ENCODE assay signal across 37 mouse cellular contexts in genomic region chrX:43202249-43202783, GRCm38 (mm10).
DNase-seq lines count a peak whose midpoint lies in the region; ATAC-seq and TF ChIP-seq lines count a peak whose summit lies in the region.
"Had no signal": no experiment of that assay in that cellular context is flagged by ENCODE, and none has a peak within 500 bp of the region (broad histone marks: within the 10 kb centered on the region; RNA-seq: fewer than 3 reads in every experiment).

No protein-coding gene starts in this region.

- no peaks in the 10 kb centered on the region for H3K36me3 ChIP-seq in embryonic facial prominence, embryonic 14.5 days (ENCODE audit: control insufficient read depth, insufficient read depth, low read length)
- H3K36me3 ChIP-seq in embryonic facial prominence, embryonic 10.5 days (replicated peaks): no peaks in the 10 kb centered on the region
- no peaks in the 10 kb centered on the region for H3K36me3 ChIP-seq in lung, embryonic 14.5 days (ENCODE audit: insufficient read depth)
- H3K36me3 ChIP-seq in midbrain, embryonic 15.5 days (replicated peaks): no peaks in the 10 kb centered on the region
- H3K36me3 ChIP-seq in neural tube, embryonic 15.5 days: no peaks in the 10 kb centered on the region
- H3K36me3 ChIP-seq: embryonic facial prominence, embryonic 13.5 days; hindbrain, embryonic 12.5 days; intestine, embryonic 15.5 days; limb, embryonic 12.5 days; liver, embryonic 15.5 days; midbrain, embryonic 12.5 days had no signal

- DNase-seq in embryonic facial prominence, embryonic 14.5 days (ENCODE audit: low spot score): peak; percentile 2
- DNase-seq in embryonic facial prominence, embryonic 10.5 days (ENCODE audit: low spot score): no peak
- no peak for DNase-seq in frontal cortex, postnatal 10 days (ENCODE audit: low spot score in 2 of 2)
- peak; percentile 0 for DNase-seq in lung, embryonic 14.5 days
- no peak for DNase-seq in lung, adult 18-20 months
- DNase-seq: adrenal gland, adult 2 months; adrenal gland, postnatal 36 days; cerebellum, adult 11 months; cerebellum, adult 9-10 months; cerebellum, postnatal 36 days; embryo, embryonic 11 days; gastrocnemius, adult 2 months; gastrocnemius, postnatal 36 days; heart, adult 18-20 months; heart, postnatal 36 days; kidney, adult 8-10 months; kidney, postnatal 10 days; lung, postnatal 36 days; right cerebral cortex, postnatal 25 days; spleen, adult 18-20 months; thymus, adult 18-20 months; thymus, postnatal 25 days had no signal

- no peak for TF ChIP-seq CTCF in lung, embryonic 14.5 days (IDR thresholded peaks at IDR 0.05; ENCODE audit: low read depth)

- WGBS in embryonic facial prominence, embryonic 14.5 days: 54% methylated on average over 5 of the region's 5 CpGs
- WGBS in embryonic facial prominence, embryonic 10.5 days: 80% methylated on average over 5 of the region's 5 CpGs
- 38% methylated on average over 5 of the region's 5 CpGs for WGBS in lung, embryonic 14.5 days
- WGBS in midbrain, embryonic 15.5 days: 86% methylated on average over 5 of the region's 5 CpGs
- WGBS in neural tube, embryonic 15.5 days: 84% methylated on average over 5 of the region's 5 CpGs

- no peaks in the 10 kb centered on the region for H3K4me1 ChIP-seq in embryonic facial prominence, embryonic 14.5 days (ENCODE audit: control insufficient read depth, insufficient read depth, low read length)
- H3K4me1 ChIP-seq in embryonic facial prominence, embryonic 10.5 days: no peaks in the 10 kb centered on the region
- H3K4me1 ChIP-seq in lung, embryonic 14.5 days (ENCODE audit: insufficient read depth): no peaks in the 10 kb centered on the region
- H3K4me1 ChIP-seq in midbrain, embryonic 15.5 days: no peaks in the 10 kb centered on the region
- no peaks in the 10 kb centered on the region for H3K4me1 ChIP-seq in neural tube, embryonic 15.5 days
- H3K4me1 ChIP-seq: embryonic facial prominence, embryonic 13.5 days; hindbrain, embryonic 12.5 days; intestine, embryonic 15.5 days; limb, embryonic 12.5 days; liver, embryonic 15.5 days; midbrain, embryonic 12.5 days had no signal

- H3K27ac ChIP-seq in embryonic facial prominence, embryonic 14.5 days (replicated peaks; ENCODE audit: low read depth, low read length): no peak overlapping the region
- H3K27ac ChIP-seq in embryonic facial prominence, embryonic 10.5 days (replicated peaks): no peak overlapping the region
- H3K27ac ChIP-seq in lung, embryonic 14.5 days (ENCODE audit: low read depth): no peak overlapping the region
- H3K27ac ChIP-seq in midbrain, embryonic 15.5 days: no peak overlapping the region
- no peak overlapping the region for H3K27ac ChIP-seq in neural tube, embryonic 15.5 days (replicated peaks)
- H3K27ac ChIP-seq: embryonic facial prominence, embryonic 13.5 days; gastrocnemius, adult 2 months; hindbrain, embryonic 12.5 days; hindbrain, postnatal 0 days; intestine, embryonic 15.5 days; left cerebral cortex, adult 2 months; limb, embryonic 12.5 days; liver, embryonic 15.5 days; midbrain, embryonic 12.5 days had no signal

- no peak overlapping the region for H3K9ac ChIP-seq in embryonic facial prominence, embryonic 14.5 days (ENCODE audit: low read depth, low read length)
- no peak overlapping the region for H3K9ac ChIP-seq in lung, embryonic 14.5 days
- no peak overlapping the region for H3K9ac ChIP-seq in midbrain, embryonic 15.5 days
- H3K9ac ChIP-seq in neural tube, embryonic 15.5 days (replicated peaks): no peak overlapping the region
- H3K9ac ChIP-seq: embryonic facial prominence, embryonic 13.5 days; hindbrain, embryonic 12.5 days; intestine, embryonic 15.5 days; limb, embryonic 12.5 days; liver, embryonic 15.5 days; midbrain, embryonic 12.5 days had no signal

- H3K4me2 ChIP-seq in embryonic facial prominence, embryonic 14.5 days (ENCODE audit: low read depth, low read length): no peak overlapping the region
- no peak overlapping the region for H3K4me2 ChIP-seq in lung, embryonic 14.5 days
- no peak overlapping the region for H3K4me2 ChIP-seq in midbrain, embryonic 15.5 days
- no peak overlapping the region for H3K4me2 ChIP-seq in neural tube, embryonic 15.5 days
- H3K4me2 ChIP-seq: embryonic facial prominence, embryonic 13.5 days; heart, embryonic 11.5 days; hindbrain, embryonic 12.5 days; intestine, embryonic 15.5 days; limb, embryonic 12.5 days; liver, embryonic 15.5 days; midbrain, embryonic 12.5 days had no signal

- H3K4me3 ChIP-seq in embryonic facial prominence, embryonic 14.5 days (ENCODE audit: low read depth, low read length): no peak overlapping the region
- no peak overlapping the region for H3K4me3 ChIP-seq in embryonic facial prominence, embryonic 10.5 days
- H3K4me3 ChIP-seq in lung, embryonic 14.5 days (ENCODE audit: low read depth, low read length): no peak overlapping the region
- H3K4me3 ChIP-seq in midbrain, embryonic 15.5 days: no peak overlapping the region
- no peak overlapping the region for H3K4me3 ChIP-seq in neural tube, embryonic 15.5 days (replicated peaks)
- H3K4me3 ChIP-seq: embryonic facial prominence, embryonic 13.5 days; erythroblast, embryonic 14.5 days; gastrocnemius, adult 2 months; hindbrain, embryonic 12.5 days; intestine, embryonic 15.5 days; left cerebral cortex, adult 2 months; limb, embryonic 12.5 days; liver, embryonic 15.5 days; midbrain, embryonic 12.5 days had no signal

- H3K27me3 ChIP-seq in embryonic facial prominence, embryonic 14.5 days (replicated peaks; ENCODE audit: control insufficient read depth, insufficient read depth, low read length): no peaks in the 10 kb centered on the region
- no peaks in the 10 kb centered on the region for H3K27me3 ChIP-seq in embryonic facial prominence, embryonic 10.5 days (replicated peaks; ENCODE audit: low read depth, poor library complexity, severe bottlenecking)
- H3K27me3 ChIP-seq in lung, embryonic 14.5 days (ENCODE audit: insufficient read depth, low read length): no peaks in the 10 kb centered on the region
- H3K27me3 ChIP-seq in midbrain, embryonic 15.5 days (replicated peaks): no peaks in the 10 kb centered on the region
- H3K27me3 ChIP-seq in neural tube, embryonic 15.5 days (replicated peaks): no peaks in the 10 kb centered on the region
- H3K27me3 ChIP-seq: CH12.LX; embryonic facial prominence, embryonic 13.5 days; hindbrain, embryonic 12.5 days; intestine, embryonic 15.5 days; limb, embryonic 12.5 days; liver, embryonic 15.5 days; midbrain, embryonic 12.5 days had no signal

- H3K9me3 ChIP-seq in embryonic facial prominence, embryonic 14.5 days (ENCODE audit: control insufficient read depth, low read length): no peaks in the 10 kb centered on the region
- H3K9me3 ChIP-seq in embryonic facial prominence, embryonic 10.5 days: no peaks in the 10 kb centered on the region
- no peaks in the 10 kb centered on the region for H3K9me3 ChIP-seq in lung, embryonic 14.5 days (ENCODE audit: low read depth, low read length)
- H3K9me3 ChIP-seq in midbrain, embryonic 15.5 days: no peaks in the 10 kb centered on the region
- H3K9me3 ChIP-seq in neural tube, embryonic 15.5 days (replicated peaks): no peaks in the 10 kb centered on the region
- H3K9me3 ChIP-seq: embryonic facial prominence, embryonic 13.5 days; hindbrain, embryonic 12.5 days; intestine, embryonic 15.5 days; limb, embryonic 12.5 days; liver, embryonic 15.5 days; midbrain, embryonic 12.5 days had no signal

- ATAC-seq in embryonic facial prominence, embryonic 14.5 days (ENCODE audit: low read depth): no peak
- peak; percentile 72; the same call in 1 of the 2 replicates for ATAC-seq in frontal cortex, adult (ENCODE audit: low TSS enrichment)
- ATAC-seq in lung, embryonic 14.5 days (ENCODE audit: insufficient read depth): no peak
- ATAC-seq in midbrain, embryonic 15.5 days (replicated peaks): no peak
- ATAC-seq in neural tube, embryonic 15.5 days (ENCODE audit: low FRiP score): no peak
- ATAC-seq: activated CD4-positive, CD25-positive, alpha-beta regulatory T cell, adult 4 months; hindbrain, postnatal 0 days; intestine, embryonic 15.5 days had no signal

Comparison
In these comparisons a context has a peak if more than half of its experiments do, and no peak if none do; other contexts are left out.
1. DNase-seq: peak in embryonic facial prominence, embryonic 14.5 days (single experiment) and lung, embryonic 14.5 days (single experiment); none in embryonic facial prominence, embryonic 10.5 days (single experiment), frontal cortex, postnatal 10 days (0 of 2) and lung, adult 18-20 months (0 of 2).